Mouse (Mus musculus): Measurements from ENCODE around the gene Ube2o.

GRCm38 (mm10) chr11:116489771-116490231 lies 91.4 kb downstream of the Ube2o start:
- TF ChIP-seq POLR2A (IDR thresholded peaks at IDR 0.05; ENCODE audit: insufficient read depth, low read length): no peak
- no peak for TF ChIP-seq CTCF (IDR thresholded peaks at IDR 0.05; ENCODE audit: low read depth, low read length)
- TF ChIP-seq EP300 (IDR thresholded peaks at IDR 0.05; ENCODE audit: insufficient read depth, low read depth, low read length): no peak

Measured in ES-Bruce4 (cell line).